In genomic region chr11:116014821-116015220, GRCm38 (mm10) we compare ENCODE assay signal across 1 mouse cellular context.
TF ChIP-seq lines count a peak whose summit lies in the region.

No protein-coding gene starts in this region.

TF ChIP-seq in MEL, 35 proteins besides CTCF, POLR2A, EP300 and RAD21 (continued from another document):
- no peak for TF ChIP-seq ZMIZ1 (IDR thresholded peaks at IDR 0.05; ENCODE audit: low read depth, low read length)
- no peak for TF ChIP-seq ZKSCAN1 (IDR thresholded peaks at IDR 0.05; ENCODE audit: low read depth, low read length)
- TF ChIP-seq E2F4 (IDR thresholded peaks at IDR 0.05; ENCODE audit: borderline replicate concordance, low read depth, low read length): no peak
- TF ChIP-seq ETS1 (IDR thresholded peaks at IDR 0.05; ENCODE audit: low read depth, low read length): peak; percentile 74
- no peak for TF ChIP-seq USF1 (IDR thresholded peaks at IDR 0.05; ENCODE audit: low read depth, low read length)
- TF ChIP-seq UBTF (IDR thresholded peaks at IDR 0.05; ENCODE audit: borderline replicate concordance, insufficient read depth, low read depth, low read length): no peak
- no peak for TF ChIP-seq MEF2A (IDR thresholded peaks at IDR 0.05; ENCODE audit: extremely low read depth, insufficient replicate concordance, low read depth, low read length, poor library complexity, severe bottlenecking)
- TF ChIP-seq SIN3A (IDR thresholded peaks at IDR 0.05; ENCODE audit: low read length): no peak
- TF ChIP-seq POLR2AphosphoS5 (IDR thresholded peaks at IDR 0.05; ENCODE audit: borderline replicate concordance, low read depth, low read length): no peak
- TF ChIP-seq POLR2AphosphoS2 (IDR thresholded peaks at IDR 0.05; ENCODE audit: low read length): no peak
- no peak for TF ChIP-seq KAT2A (conservative IDR thresholded peaks at IDR 0.05; ENCODE audit: low read depth, low read length)
- no peak for TF ChIP-seq SMC3 (IDR thresholded peaks at IDR 0.05; ENCODE audit: low read depth, low read length)
- no peak for TF ChIP-seq BHLHE40 (IDR thresholded peaks at IDR 0.05; ENCODE audit: borderline replicate concordance, low read depth, low read length)
- no peak for TF ChIP-seq MAFK (IDR thresholded peaks at IDR 0.05; ENCODE audit: borderline replicate concordance, low read depth, low read length)
- no peak for TF ChIP-seq NRF1 (IDR thresholded peaks at IDR 0.05; ENCODE audit: insufficient read depth, low read depth, low read length, poor library complexity, severe bottlenecking)
- no peak for TF ChIP-seq MXI1 (IDR thresholded peaks at IDR 0.05; ENCODE audit: low read depth, low read length)
- TF ChIP-seq CHD2 (IDR thresholded peaks at IDR 0.05; ENCODE audit: low read length): no peak
- TF ChIP-seq TAL1 (IDR thresholded peaks at IDR 0.05; ENCODE audit: low read length): peak; percentile 82
- no peak for TF ChIP-seq JUND (IDR thresholded peaks at IDR 0.05; ENCODE audit: low read depth, low read length)
- no peak for TF ChIP-seq ELF1 (IDR thresholded peaks at IDR 0.05; ENCODE audit: low read depth, low read length)
- TF ChIP-seq ZNF384 (IDR thresholded peaks at IDR 0.05; ENCODE audit: low read depth, low read length): no peak
- TF ChIP-seq MAX (IDR thresholded peaks at IDR 0.05; ENCODE audit: low read length): no peak
- no peak for TF ChIP-seq NELFE (IDR thresholded peaks at IDR 0.05; ENCODE audit: low read depth, low read length)
- peak; percentile 89 for TF ChIP-seq TCF12 (IDR thresholded peaks at IDR 0.05; ENCODE audit: low read depth, low read length)
